Mouse (Mus musculus): Measurements from ENCODE around the gene Sema7a.

DNA sequence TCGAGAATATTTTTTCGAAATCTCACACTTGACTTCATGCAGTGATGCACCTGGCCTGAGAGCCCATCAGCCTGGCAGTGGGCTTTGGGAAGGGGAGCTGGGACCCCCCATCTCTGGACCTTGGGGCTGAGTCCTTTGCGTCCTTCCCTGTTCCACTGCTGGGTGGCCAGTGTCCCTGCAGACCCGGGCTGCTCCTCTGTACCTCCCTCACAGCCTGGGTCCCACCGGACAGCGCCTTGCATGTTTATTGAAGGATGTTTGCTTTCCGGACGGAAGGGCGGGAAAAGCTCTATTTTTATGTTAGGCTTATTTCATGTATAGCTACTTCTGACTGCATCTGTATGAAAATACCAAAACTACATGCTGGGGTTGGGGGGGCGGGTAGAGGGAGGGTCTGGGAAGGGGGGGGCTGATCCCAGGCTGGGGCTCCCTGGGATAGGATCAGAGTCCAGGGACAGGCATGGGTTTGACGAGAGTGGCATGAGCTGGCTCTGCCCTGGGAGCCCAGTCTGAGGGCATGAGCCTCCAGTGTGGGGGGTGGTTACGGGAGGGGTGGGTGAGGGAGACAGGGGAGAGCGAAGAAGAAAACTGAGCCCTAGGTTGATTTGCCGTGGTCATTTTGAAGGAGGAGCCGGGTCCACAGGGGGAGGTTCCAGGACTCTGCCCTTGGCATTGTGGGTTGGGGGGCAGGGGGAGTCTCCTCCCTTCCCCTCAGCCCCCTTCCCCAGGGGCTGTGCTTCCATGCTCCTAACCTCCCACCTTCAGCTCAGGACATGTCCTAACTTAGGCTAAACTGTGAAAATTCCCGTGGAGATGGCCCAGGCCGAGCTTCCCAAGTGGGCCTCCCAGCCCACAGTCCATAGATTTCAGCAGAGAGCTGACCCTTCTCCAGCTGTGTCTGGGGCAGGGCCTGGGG, 22.2 kb downstream of the Sema7a start:
- TF ChIP-seq CTCF (IDR thresholded peaks at IDR 0.05; ENCODE audit: low read depth, low read length) = no peak
- TF ChIP-seq POLR2A (IDR thresholded peaks at IDR 0.05; ENCODE audit: extremely low read depth, insufficient read depth, low read length) = no peak

Data from liver, adult 2 months (tissue).